Mouse (Mus musculus): ENCODE results near the gene Krtap2-4. TPM values are rescaled to one million over a fixed set of nuclear protein-coding genes. Genes with fewer than 3 reads are reported as not detected.
"Not testable (repeated sequence)": the region's sequence is repeated elsewhere in the genome, so short reads cannot be mapped to it uniquely, and the experiment has no call there.

Gene Krtap2-4
- polyA plus RNA-seq, 1 experiment from 2014 or later: 0.54 TPM

DNA sequence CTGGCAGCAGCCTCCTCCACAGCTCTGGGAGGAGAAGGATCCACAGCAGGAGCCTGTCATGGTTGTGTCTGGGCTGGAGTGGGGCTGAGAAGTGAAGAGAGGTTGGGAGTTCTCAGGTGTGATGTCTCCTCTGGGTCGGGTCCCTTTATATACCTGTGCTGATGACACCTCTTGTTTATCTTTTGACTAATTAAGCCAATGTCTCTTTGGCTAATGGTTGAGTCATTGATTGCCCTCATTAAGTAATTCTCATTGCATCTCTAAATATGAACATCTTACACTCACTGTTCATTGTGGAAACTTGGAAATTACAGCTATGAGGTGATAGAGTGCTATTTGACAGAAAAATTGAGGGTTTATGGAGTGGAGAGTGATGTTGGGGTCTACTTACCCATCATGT, 11.4 kb downstream of the Krtap2-4 start, which contains the start of gene Gm11938:
TSS of gene Gm11938 (minus strand) at position 101 of the 400 bp plus-strand sequence.
- H3K27me3 ChIP-seq (replicated peaks; ENCODE audit: control insufficient read depth, insufficient read depth, low read length); DNase-seq (ENCODE audit: low spot score); H3K4me2 ChIP-seq (ENCODE audit: low read depth, low read length); H3K36me3 ChIP-seq (ENCODE audit: control insufficient read depth, insufficient read depth, low read length); H3K9me3 ChIP-seq (ENCODE audit: control insufficient read depth, low read length); H3K9ac ChIP-seq (ENCODE audit: low read depth, low read length); ATAC-seq (ENCODE audit: low read depth); H3K4me3 ChIP-seq (ENCODE audit: low read depth, low read length); H3K27ac ChIP-seq (replicated peaks; ENCODE audit: low read depth, low read length); H3K4me1 ChIP-seq (ENCODE audit: control insufficient read depth, insufficient read depth, low read length): not testable (repeated sequence)
- 63% methylated on average over 1 of the region's 1 CpGs for WGBS

GRCm38 (mm10) chr11:99597742-99598141, 16.9 kb downstream of the Krtap2-4 start, which contains the start of gene Krtap9-3:
Krtap9-3 (minus strand) TSS chr11:99598105.
- H3K4me3 ChIP-seq (ENCODE audit: low read depth, low read length); H3K4me1 ChIP-seq (ENCODE audit: control insufficient read depth, insufficient read depth, low read length); ATAC-seq (ENCODE audit: low read depth); DNase-seq (ENCODE audit: low spot score); H3K9ac ChIP-seq (ENCODE audit: low read depth, low read length); H3K4me2 ChIP-seq (ENCODE audit: low read depth, low read length); H3K27ac ChIP-seq (replicated peaks; ENCODE audit: low read depth, low read length); H3K27me3 ChIP-seq (replicated peaks; ENCODE audit: control insufficient read depth, insufficient read depth, low read length); H3K36me3 ChIP-seq (ENCODE audit: control insufficient read depth, insufficient read depth, low read length); H3K9me3 ChIP-seq (ENCODE audit: control insufficient read depth, low read length): not testable (repeated sequence)
- 81% methylated on average over 3 of the region's 6 CpGs for WGBS

- no peak for DNase-seq (ENCODE audit: low spot score)
- Histone ChIP-seq H3K4me1 (ENCODE audit: control insufficient read depth, insufficient read depth, low read length) (no peaks in the 10 kb centered on the region), H3K9ac (ENCODE audit: low read depth, low read length) (no peak within 1 kb of the TSS)
Observed at GRCm38 (mm10) chr11:99590981-99591380, 23.7 kb downstream of the Krtap2-4 start, which contains the start of gene Krtap1-3. Krtap1-3 (minus strand) TSS chr11:99591339.

DNA sequence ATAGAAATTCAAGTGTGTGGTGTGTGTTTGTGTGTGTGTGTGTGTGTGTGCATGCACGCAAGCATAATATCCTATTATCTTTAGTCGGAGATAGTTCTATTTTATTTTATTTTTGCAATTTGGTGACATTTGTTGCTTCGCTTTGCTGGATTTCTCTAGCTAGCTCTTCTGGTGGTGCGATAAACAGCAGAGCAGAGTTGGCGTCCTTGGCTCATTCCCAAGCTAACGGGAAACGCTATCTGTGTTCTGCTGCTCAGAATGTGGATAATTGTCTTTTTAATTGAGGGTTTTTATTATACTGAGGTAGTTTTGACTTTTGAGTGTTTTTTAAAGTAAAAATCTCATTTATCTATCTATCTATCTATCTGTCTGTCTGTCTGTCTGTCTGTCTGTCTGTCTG, 29.6 kb downstream of the Krtap2-4 start:
- no peak overlapping the region for H3K4me3 ChIP-seq (ENCODE audit: low read depth, low read length)
- H3K9me3 ChIP-seq (ENCODE audit: control insufficient read depth, low read length): no peaks in the 10 kb centered on the region
- no peaks in the 10 kb centered on the region for H3K36me3 ChIP-seq (ENCODE audit: control insufficient read depth, insufficient read depth, low read length)
- ATAC-seq (ENCODE audit: low read depth) (no peak), DNase-seq (ENCODE audit: low spot score) (no peak)
- no peak overlapping the region for H3K4me2 ChIP-seq (ENCODE audit: low read depth, low read length)
- no peak overlapping the region for H3K27ac ChIP-seq (replicated peaks; ENCODE audit: low read depth, low read length)
- no peak overlapping the region for H3K9ac ChIP-seq (ENCODE audit: low read depth, low read length)
- no peaks in the 10 kb centered on the region for H3K4me1 ChIP-seq (ENCODE audit: control insufficient read depth, insufficient read depth, low read length)
- 89% methylated on average over 7 of the region's 7 CpGs for WGBS
- no peaks in the 10 kb centered on the region for H3K27me3 ChIP-seq (replicated peaks; ENCODE audit: control insufficient read depth, insufficient read depth, low read length)

More at GRCm38 (mm10) chr11:99590981-99591380, 23.7 kb downstream of the Krtap2-4 start, which contains the start of gene Krtap1-3:
- 91% methylated on average over 3 of the region's 6 CpGs for WGBS
- H3K9me3 ChIP-seq (ENCODE audit: control insufficient read depth, low read length): no peaks in the 10 kb centered on the region
- no peaks in the 10 kb centered on the region for H3K36me3 ChIP-seq (ENCODE audit: control insufficient read depth, insufficient read depth, low read length)
- H3K4me3 ChIP-seq (ENCODE audit: low read depth, low read length): no peak within 1 kb of the TSS
- no peak within 1 kb of the TSS for H3K27ac ChIP-seq (replicated peaks; ENCODE audit: low read depth, low read length)
- no peak for ATAC-seq (ENCODE audit: low read depth)
- H3K27me3 ChIP-seq (replicated peaks; ENCODE audit: control insufficient read depth, insufficient read depth, low read length): no peaks in the 10 kb centered on the region
- H3K4me2 ChIP-seq (ENCODE audit: low read depth, low read length): no peak within 1 kb of the TSS

DNA sequence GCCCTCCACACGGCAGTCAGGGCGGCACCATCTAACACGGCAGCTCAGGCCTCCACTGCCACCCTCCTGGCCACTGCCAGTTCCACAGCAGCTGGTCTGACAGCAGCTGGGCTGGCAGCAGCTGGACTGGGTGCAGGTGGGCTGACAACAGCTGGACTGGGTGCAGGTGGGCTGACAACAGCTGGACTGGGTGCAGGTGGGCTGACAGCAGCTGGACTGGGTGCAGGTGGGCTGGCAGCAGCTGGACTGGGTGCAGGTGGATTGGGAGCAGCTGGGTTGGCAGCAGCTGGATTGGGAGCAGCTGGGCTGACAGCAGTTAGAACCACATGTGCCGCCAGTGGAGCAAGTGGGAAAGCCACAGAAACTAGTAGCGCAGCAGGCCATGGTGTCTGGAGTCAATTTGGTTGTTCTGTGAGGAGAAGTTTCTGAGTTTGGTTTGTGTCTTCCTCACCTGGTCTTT, 31.4 kb downstream of the Krtap2-4 start, which contains the start of gene Krtap1-4:
TSS of gene Krtap1-4 (minus strand) at position 410 of the 460 bp plus-strand sequence.
- no peak within 1 kb of the TSS for H3K4me3 ChIP-seq (ENCODE audit: low read depth, low read length)
- no peak within 1 kb of the TSS for H3K27ac ChIP-seq (replicated peaks; ENCODE audit: low read depth, low read length)
- WGBS: 57% methylated on average over 3 of the region's 5 CpGs
- H3K4me2 ChIP-seq (ENCODE audit: low read depth, low read length): no peak within 1 kb of the TSS
- ATAC-seq (ENCODE audit: low read depth) (no peak), DNase-seq (ENCODE audit: low spot score) (no peak)
- H3K9ac ChIP-seq (ENCODE audit: low read depth, low read length): no peak within 1 kb of the TSS
- no peaks in the 10 kb centered on the region for H3K36me3 ChIP-seq (ENCODE audit: control insufficient read depth, insufficient read depth, low read length)
- no peaks in the 10 kb centered on the region for H3K27me3 ChIP-seq (replicated peaks; ENCODE audit: control insufficient read depth, insufficient read depth, low read length)
- H3K4me1 ChIP-seq (ENCODE audit: control insufficient read depth, insufficient read depth, low read length): no peaks in the 10 kb centered on the region
- no peaks in the 10 kb centered on the region for H3K9me3 ChIP-seq (ENCODE audit: control insufficient read depth, low read length)

GRCm38 (mm10) chr11:99581564-99581963, 33.1 kb downstream of the Krtap2-4 start:
- no peaks in the 10 kb centered on the region for H3K36me3 ChIP-seq (ENCODE audit: control insufficient read depth, insufficient read depth, low read length)
- no peaks in the 10 kb centered on the region for H3K27me3 ChIP-seq (replicated peaks; ENCODE audit: control insufficient read depth, insufficient read depth, low read length)
- ATAC-seq (ENCODE audit: low read depth) (no peak), DNase-seq (ENCODE audit: low spot score) (no peak)
- H3K4me3 ChIP-seq (ENCODE audit: low read depth, low read length): no peak overlapping the region
- WGBS: 83% methylated on average over 6 of the region's 6 CpGs
- no peaks in the 10 kb centered on the region for H3K9me3 ChIP-seq (ENCODE audit: control insufficient read depth, low read length)
- no peaks in the 10 kb centered on the region for H3K4me1 ChIP-seq (ENCODE audit: control insufficient read depth, insufficient read depth, low read length)
- no peak overlapping the region for H3K27ac ChIP-seq (replicated peaks; ENCODE audit: low read depth, low read length)
- H3K9ac ChIP-seq (ENCODE audit: low read depth, low read length): no peak overlapping the region
- no peak overlapping the region for H3K4me2 ChIP-seq (ENCODE audit: low read depth, low read length)

DNA sequence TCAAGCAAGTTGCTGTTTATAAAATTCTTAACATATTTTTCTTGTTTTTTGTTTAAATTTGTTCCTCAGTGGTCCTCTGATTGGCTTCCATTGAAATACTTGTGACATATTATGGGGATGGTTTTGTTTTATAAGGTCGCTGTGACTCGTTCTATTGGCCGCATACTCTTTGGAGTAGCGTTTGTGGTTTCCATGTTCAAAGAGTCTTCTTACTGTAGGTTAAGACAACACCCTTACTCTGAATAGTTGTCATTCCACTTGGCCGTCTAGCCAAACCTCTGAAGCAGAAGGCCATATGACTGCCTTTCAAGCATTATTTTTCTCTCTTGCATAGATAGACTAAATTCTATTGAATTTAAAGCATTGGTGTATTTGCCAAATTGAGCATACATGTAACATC, 33.6 kb downstream of the Krtap2-4 start:
- WGBS: 87% methylated on average over 5 of the region's 5 CpGs
- DNase-seq (ENCODE audit: low spot score): no peak

DNA sequence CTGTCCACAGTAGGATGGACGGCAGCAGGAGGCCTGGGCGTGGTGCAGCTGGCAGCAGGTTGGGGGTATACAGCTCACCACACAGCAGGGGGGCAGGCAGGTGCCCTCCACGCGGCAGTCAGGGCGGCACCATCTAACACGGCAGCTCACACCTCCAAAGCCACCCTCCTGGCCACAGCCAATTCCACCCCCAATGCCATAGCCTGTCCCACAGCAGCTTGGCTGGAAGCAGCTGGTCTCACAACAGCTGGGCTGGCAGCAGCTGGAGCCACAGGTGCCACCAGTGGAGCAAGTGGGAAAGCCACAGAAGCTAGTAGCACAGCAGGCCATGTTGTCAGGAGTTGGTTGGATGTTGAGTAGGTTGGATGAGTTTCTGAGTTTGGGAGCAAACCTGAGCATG, 34.0 kb downstream of the Krtap2-4 start, which contains the start of gene Krtap1-5:
TSS of gene Krtap1-5 (minus strand) at position 381 of the 400 bp plus-strand sequence.
- 87% methylated on average over 6 of the region's 6 CpGs for WGBS
- no peak within 1 kb of the TSS for H3K4me3 ChIP-seq (ENCODE audit: low read depth, low read length)
- H3K27ac ChIP-seq (replicated peaks; ENCODE audit: low read depth, low read length): no peak within 1 kb of the TSS
- H3K36me3 ChIP-seq (ENCODE audit: control insufficient read depth, insufficient read depth, low read length): no peaks in the 10 kb centered on the region
- no peak within 1 kb of the TSS for H3K4me2 ChIP-seq (ENCODE audit: low read depth, low read length)
- H3K4me1 ChIP-seq (ENCODE audit: control insufficient read depth, insufficient read depth, low read length): no peaks in the 10 kb centered on the region
- ATAC-seq (ENCODE audit: low read depth) (no peak), DNase-seq (ENCODE audit: low spot score) (no peak)
- H3K9me3 ChIP-seq (ENCODE audit: control insufficient read depth, low read length): no peaks in the 10 kb centered on the region
- no peaks in the 10 kb centered on the region for H3K27me3 ChIP-seq (replicated peaks; ENCODE audit: control insufficient read depth, insufficient read depth, low read length)
- H3K9ac ChIP-seq (ENCODE audit: low read depth, low read length): no peak within 1 kb of the TSS

More for the DNA sequence above, 33.6 kb downstream of the Krtap2-4 start:
- ATAC-seq (ENCODE audit: low read depth): no peak
- no peak overlapping the region for H3K9ac ChIP-seq (ENCODE audit: low read depth, low read length)
- no peaks in the 10 kb centered on the region for H3K36me3 ChIP-seq (ENCODE audit: control insufficient read depth, insufficient read depth, low read length)
- H3K27ac ChIP-seq (replicated peaks; ENCODE audit: low read depth, low read length): no peak overlapping the region
- no peak overlapping the region for H3K4me3 ChIP-seq (ENCODE audit: low read depth, low read length)
- H3K27me3 ChIP-seq (replicated peaks; ENCODE audit: control insufficient read depth, insufficient read depth, low read length): no peaks in the 10 kb centered on the region
- H3K9me3 ChIP-seq (ENCODE audit: control insufficient read depth, low read length): no peaks in the 10 kb centered on the region
- H3K4me1 ChIP-seq (ENCODE audit: control insufficient read depth, insufficient read depth, low read length): no peaks in the 10 kb centered on the region
- H3K4me2 ChIP-seq (ENCODE audit: low read depth, low read length): no peak overlapping the region

DNA sequence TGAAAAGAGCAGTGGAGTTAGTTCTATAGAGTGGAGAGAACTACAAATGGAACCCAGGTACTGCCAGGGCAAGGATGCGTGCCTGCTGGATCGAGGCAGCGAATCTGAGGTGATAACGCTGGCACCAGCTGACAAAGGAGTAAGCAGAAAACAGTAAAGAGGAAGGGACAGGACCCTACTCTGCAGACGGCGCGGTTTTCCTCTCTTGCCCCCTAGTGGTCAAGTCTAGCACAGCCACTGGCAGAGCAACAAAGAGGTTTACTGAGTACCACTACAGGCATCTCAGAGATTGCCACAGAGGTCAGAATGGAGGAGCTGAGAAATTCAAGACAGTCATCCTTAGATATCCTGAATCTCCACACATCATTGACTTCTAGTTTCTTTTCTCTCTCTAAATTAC, 40.5 kb downstream of the Krtap2-4 start:
- no peaks in the 10 kb centered on the region for H3K9me3 ChIP-seq (ENCODE audit: control insufficient read depth, low read length)
- WGBS: 3% methylated on average over 7 of the region's 7 CpGs
- DNase-seq (ENCODE audit: low spot score): peak; percentile 77
- H3K9ac ChIP-seq (ENCODE audit: low read depth, low read length): no peak overlapping the region
- no peaks in the 10 kb centered on the region for H3K27me3 ChIP-seq (replicated peaks; ENCODE audit: control insufficient read depth, insufficient read depth, low read length)
- no peaks in the 10 kb centered on the region for H3K36me3 ChIP-seq (ENCODE audit: control insufficient read depth, insufficient read depth, low read length)
- peak; percentile 87 for ATAC-seq (ENCODE audit: low read depth)
- no peak overlapping the region for H3K27ac ChIP-seq (replicated peaks; ENCODE audit: low read depth, low read length)
- H3K4me3 ChIP-seq (ENCODE audit: low read depth, low read length): no peak overlapping the region
- no peaks in the 10 kb centered on the region for H3K4me1 ChIP-seq (ENCODE audit: control insufficient read depth, insufficient read depth, low read length)
- peak overlapping the region; percentile 30 for H3K4me2 ChIP-seq (ENCODE audit: low read depth, low read length)

All from embryonic facial prominence, embryonic 14.5 days (tissue).